Mouse (Mus musculus) brain, embryonic 14.5 days (tissue): ENCODE data around the gene Trappc3.

Experiments used
- CTCF ChIP-seq: fragments of 200-500 bp; IDR thresholded peaks from 2 replicates; pipeline ENCODE4 v1.5.1; 2012; ENCODE audit warnings: inconsistent platforms, mild to moderate bottlenecking, moderate library complexity, borderline replicate concordance; ENCODE audit not compliant: insufficient read depth, insufficient read length; ENCODE audit errors: extremely low read depth
- POLR2A ChIP-seq: fragments of 200-500 bp; IDR thresholded peaks from 2 replicates; pipeline ENCODE4 v1.6.1; 2012; ENCODE audit warnings: mild to moderate bottlenecking, inconsistent platforms, borderline replicate concordance; ENCODE audit not compliant: poor library complexity, insufficient read depth, insufficient read length, severe bottlenecking; ENCODE audit errors: extremely low read depth

- no peak for TF ChIP-seq CTCF
- no peak for TF ChIP-seq POLR2A
Measured at GRCm38 (mm10) chr4:126295152-126295551, 33.0 kb downstream of the Trappc3 start.
